In genomic region chr1:164804277-164804676, GRCm38 (mm10) we compare ENCODE assay signal across 22 mouse cellular contexts. TPM values are rescaled to one million over a fixed set of nuclear protein-coding genes. Genes with fewer than 3 reads are reported as not detected.
A peak's percentile ranks its signal among the peaks of the same experiment; 100 is the strongest.
DNase-seq lines count a peak whose midpoint lies in the region; ATAC-seq and TF ChIP-seq lines count a peak whose summit lies in the region.
"Had no signal": no experiment of that assay in that cellular context is flagged by ENCODE, and none has a peak within 500 bp of the region (broad histone marks: within the 10 kb centered on the region; RNA-seq: fewer than 3 reads in every experiment).

No protein-coding gene starts in this region.

- H3K36me3 ChIP-seq in kidney, embryonic 14.5 days (ENCODE audit: control insufficient read depth, insufficient read depth, low read length) = no peaks in the 10 kb centered on the region
- no peaks in the 10 kb centered on the region for H3K36me3 ChIP-seq in kidney, adult 2 months (ENCODE audit: control insufficient read depth, insufficient read depth, low read length)
- H3K36me3 ChIP-seq in midbrain, embryonic 16.5 days (ENCODE audit: control insufficient read depth, insufficient read depth, low read length) = no peaks in the 10 kb centered on the region
- no peaks in the 10 kb centered on the region for H3K36me3 ChIP-seq in midbrain, embryonic 11.5 days (ENCODE audit: control insufficient read depth, insufficient read depth, low read length)
- no peaks in the 10 kb centered on the region for H3K36me3 ChIP-seq in hindbrain, postnatal 0 days (ENCODE audit: insufficient read depth, low read length)
- H3K36me3 ChIP-seq in neural tube, embryonic 15.5 days = no peaks in the 10 kb centered on the region
- H3K36me3 ChIP-seq: embryonic facial prominence, embryonic 13.5 days; forebrain, embryonic 12.5 days; heart, embryonic 15.5 days had no signal

- no peak overlapping the region for H3K4me3 ChIP-seq in kidney, embryonic 14.5 days (ENCODE audit: low read length)
- no peak overlapping the region for H3K4me3 ChIP-seq in kidney, adult 2 months (ENCODE audit: insufficient read depth, low read depth, low read length)
- no peak overlapping the region for H3K4me3 ChIP-seq in midbrain, embryonic 16.5 days (ENCODE audit: low read depth, low read length)
- H3K4me3 ChIP-seq in midbrain, embryonic 11.5 days (ENCODE audit: low read depth, low read length) = no peak overlapping the region
- no peak overlapping the region for H3K4me3 ChIP-seq in hindbrain, postnatal 0 days (ENCODE audit: low read length)
- H3K4me3 ChIP-seq in neural tube, embryonic 15.5 days (replicated peaks) = no peak overlapping the region
- H3K4me3 ChIP-seq: embryonic facial prominence, embryonic 13.5 days; forebrain, embryonic 12.5 days; heart, adult 2 months; heart, embryonic 15.5 days had no signal

- H3K27me3 ChIP-seq in kidney, embryonic 14.5 days (ENCODE audit: control insufficient read depth, insufficient read depth, low read length) = no peaks in the 10 kb centered on the region
- H3K27me3 ChIP-seq in kidney, adult 2 months (replicated peaks; ENCODE audit: control insufficient read depth, insufficient read depth, low read length) = no peaks in the 10 kb centered on the region
- H3K27me3 ChIP-seq in midbrain, embryonic 16.5 days (ENCODE audit: control insufficient read depth, insufficient read depth, low read depth, low read length) = no peaks in the 10 kb centered on the region
- H3K27me3 ChIP-seq in midbrain, embryonic 11.5 days (ENCODE audit: control insufficient read depth, insufficient read depth, low read length) = no peaks in the 10 kb centered on the region
- no peaks in the 10 kb centered on the region for H3K27me3 ChIP-seq in hindbrain, postnatal 0 days (ENCODE audit: insufficient read depth, low read length)
- H3K27me3 ChIP-seq in neural tube, embryonic 15.5 days (replicated peaks) = no peaks in the 10 kb centered on the region
- H3K27me3 ChIP-seq: embryonic facial prominence, embryonic 13.5 days; forebrain, embryonic 12.5 days; heart, embryonic 15.5 days had no signal

- 24% methylated on average over 11 of the region's 11 CpGs for WGBS in kidney, embryonic 14.5 days
- 50% methylated on average over 11 of the region's 11 CpGs for WGBS in kidney, adult 2 months
- WGBS in midbrain, embryonic 16.5 days = 77% methylated on average over 11 of the region's 11 CpGs
- 87% methylated on average over 11 of the region's 11 CpGs for WGBS in midbrain, embryonic 11.5 days
- 64% methylated on average over 11 of the region's 11 CpGs for WGBS in hindbrain, postnatal 0 days
- WGBS in neural tube, embryonic 15.5 days = 65% methylated on average over 11 of the region's 11 CpGs

- ATAC-seq in kidney, embryonic 14.5 days (ENCODE audit: low FRiP score, low TSS enrichment) = peak; percentile 79
- 0 out of 2 replicates have a peak, but pooled peaks have one; percentile 32 for ATAC-seq in midbrain, embryonic 16.5 days
- ATAC-seq in midbrain, embryonic 11.5 days (ENCODE audit: low FRiP score) = no peak
- ATAC-seq in hindbrain, postnatal 0 days = peak; percentile 73
- peak; percentile 48 for ATAC-seq in neural tube, embryonic 15.5 days (ENCODE audit: low FRiP score)
- ATAC-seq: forebrain, embryonic 16.5 days had no signal

- TF ChIP-seq POLR2A in kidney, adult 2 months (IDR thresholded peaks at IDR 0.05; ENCODE audit: low read depth, low read length) = no peak

- TF ChIP-seq CTCF in kidney, adult 2 months (conservative IDR thresholded peaks at IDR 0.05; ENCODE audit: insufficient read depth, insufficient read length, low read depth, low read length) = no peak
- no peak for TF ChIP-seq CTCF in hindbrain, postnatal 0 days (IDR thresholded peaks at IDR 0.05; ENCODE audit: low read depth)

- no peaks in the 10 kb centered on the region for H3K4me1 ChIP-seq in kidney, embryonic 14.5 days (ENCODE audit: control insufficient read depth, insufficient read depth, low read length)
- H3K4me1 ChIP-seq in kidney, adult 2 months (ENCODE audit: control insufficient read depth, insufficient read depth, low read length) = no peaks in the 10 kb centered on the region
- H3K4me1 ChIP-seq in midbrain, embryonic 16.5 days (ENCODE audit: control insufficient read depth, insufficient read depth, low read length) = no peaks in the 10 kb centered on the region
- H3K4me1 ChIP-seq in midbrain, embryonic 11.5 days (ENCODE audit: control insufficient read depth, insufficient read depth, low read length) = no peaks in the 10 kb centered on the region
- 0 out of 2 replicates have a peak, but pooled peaks cover 5% of the 10 kb centered on the region for H3K4me1 ChIP-seq in hindbrain, postnatal 0 days (ENCODE audit: insufficient read depth, low read length)
- peaks cover 4% of the 10 kb centered on the region; the same call in 1 of the 2 replicates for H3K4me1 ChIP-seq in neural tube, embryonic 15.5 days
- H3K4me1 ChIP-seq: forebrain, embryonic 12.5 days; heart, embryonic 15.5 days had no signal

- no peaks in the 10 kb centered on the region for H3K9me3 ChIP-seq in kidney, embryonic 14.5 days (ENCODE audit: control insufficient read depth, low read length)
- no peaks in the 10 kb centered on the region for H3K9me3 ChIP-seq in midbrain, embryonic 16.5 days (replicated peaks; ENCODE audit: control insufficient read depth, low read length, poor library complexity, severe bottlenecking)
- no peaks in the 10 kb centered on the region for H3K9me3 ChIP-seq in midbrain, embryonic 11.5 days (ENCODE audit: control insufficient read depth, low read length)
- no peaks in the 10 kb centered on the region for H3K9me3 ChIP-seq in hindbrain, postnatal 0 days (ENCODE audit: low read length)
- H3K9me3 ChIP-seq in neural tube, embryonic 15.5 days (replicated peaks) = no peaks in the 10 kb centered on the region
- H3K9me3 ChIP-seq: embryonic facial prominence, embryonic 13.5 days; forebrain, embryonic 12.5 days; heart, embryonic 15.5 days had no signal

- H3K9ac ChIP-seq in kidney, embryonic 14.5 days (ENCODE audit: low read depth, low read length) = no peak overlapping the region
- no peak overlapping the region for H3K9ac ChIP-seq in midbrain, embryonic 16.5 days (ENCODE audit: low read depth, low read length)
- no peak overlapping the region for H3K9ac ChIP-seq in midbrain, embryonic 11.5 days (ENCODE audit: low read length)
- no peak overlapping the region for H3K9ac ChIP-seq in hindbrain, postnatal 0 days (replicated peaks; ENCODE audit: low read length)
- no peak overlapping the region for H3K9ac ChIP-seq in neural tube, embryonic 15.5 days (replicated peaks)
- H3K9ac ChIP-seq: embryonic facial prominence, embryonic 13.5 days; forebrain, embryonic 12.5 days; heart, embryonic 15.5 days had no signal

- H3K27ac ChIP-seq in kidney, embryonic 14.5 days (ENCODE audit: low read depth, low read length) = no peak overlapping the region
- no peak overlapping the region for H3K27ac ChIP-seq in kidney, adult 2 months (ENCODE audit: insufficient read depth, low read depth, low read length)
- H3K27ac ChIP-seq in midbrain, embryonic 16.5 days (ENCODE audit: low read length) = no peak overlapping the region
- H3K27ac ChIP-seq in midbrain, embryonic 11.5 days (ENCODE audit: low read depth, low read length) = no peak overlapping the region
- peak overlapping the region; percentile 51; the same call in 1 of the 2 replicates for H3K27ac ChIP-seq in hindbrain, postnatal 0 days
- H3K27ac ChIP-seq in neural tube, embryonic 15.5 days (replicated peaks) = peak overlapping the region; percentile 49
- H3K27ac ChIP-seq: embryonic facial prominence, embryonic 13.5 days; forebrain, embryonic 12.5 days; heart, adult 2 months; heart, embryonic 15.5 days had no signal

- DNase-seq in kidney, adult 2 months = no peak
- DNase-seq in midbrain, embryonic 11.5 days (ENCODE audit: low spot score, missing footprints) = no peak
- peak; percentile 26 for DNase-seq in hindbrain, postnatal 0 days (ENCODE audit: low spot score)
- no peak for DNase-seq in thymus, postnatal 36 days
- DNase-seq: adrenal gland, adult 2 months; adrenal gland, postnatal 25 days; cerebellum, adult 18-20 months; cerebellum, adult 9-11 months; cerebellum, postnatal 36 days; gastrocnemius, postnatal 14 days; heart, adult 2 months; heart, postnatal 14 days had no signal

- H3K4me2 ChIP-seq in kidney, embryonic 14.5 days (replicated peaks; ENCODE audit: low read depth, low read length) = no peak overlapping the region
- H3K4me2 ChIP-seq in midbrain, embryonic 16.5 days (ENCODE audit: low read length) = no peak overlapping the region
- H3K4me2 ChIP-seq in midbrain, embryonic 11.5 days = no peak overlapping the region
- no peak overlapping the region for H3K4me2 ChIP-seq in hindbrain, postnatal 0 days (ENCODE audit: low read depth, low read length)
- H3K4me2 ChIP-seq in neural tube, embryonic 15.5 days = no peak overlapping the region
- H3K4me2 ChIP-seq: embryonic facial prominence, embryonic 13.5 days; forebrain, embryonic 12.5 days; heart, embryonic 11.5 days; heart, embryonic 15.5 days had no signal

RNA-seq across cellular contexts. Expression of gene Dpt, which starts 7.8 kb away (rescaled TPM):
- 0.29 TPM in 1 of 2 replicates, not detected in the other for polyA plus RNA-seq in kidney, embryonic 14.5 days (2014; fragmentation: Nextera tagmentation; extraction: Ambion mirVana)
- 9.5 and 9.8 TPM in 2 replicates for polyA plus RNA-seq in kidney, adult 2 months (2012; rRNA removed)
- 0.11 and 0.38 TPM in 2 replicates for polyA plus RNA-seq in midbrain, embryonic 16.5 days (2015; fragmentation: Nextera tagmentation; extraction: Ambion mirVana)
- polyA plus RNA-seq in midbrain, embryonic 11.5 days (2014; fragmentation: Nextera tagmentation; extraction: Ambion mirVana) = not detected in 2 replicates
- 0.14 and 0.68 TPM in 2 replicates for total RNA-seq in hindbrain, postnatal 0 days (2014; rRNA removed)
- polyA plus RNA-seq in hindbrain, postnatal 0 days (2015; fragmentation: Nextera tagmentation; extraction: Ambion mirVana) = 0.83 and 1.1 TPM in 2 replicates
- 6.2 and 7.2 TPM in 2 replicates for polyA plus RNA-seq in neural tube, embryonic 15.5 days (2015; fragmentation: Nextera tagmentation; extraction: Ambion mirVana)
- total RNA-seq: ES-E14; hematopoietic stem cell, adult 5-6 weeks had no signal
- polyA plus RNA-seq: forebrain, embryonic 12.5 days; forebrain, embryonic 16.5 days had no signal

Comparison
In these comparisons a context has a peak if more than half of its experiments do, and no peak if none do; other contexts are left out.
1. H3K27ac ChIP-seq: peak in hindbrain, postnatal 0 days (single experiment) and neural tube, embryonic 15.5 days (single experiment); none in kidney, embryonic 14.5 days (single experiment), kidney, adult 2 months (single experiment), midbrain, embryonic 16.5 days (single experiment) and midbrain, embryonic 11.5 days (single experiment).